Mouse (Mus musculus) frontal cortex, postnatal 36 days (tissue): ENCODE results near the gene Gm20538.
A peak's percentile ranks its signal among the peaks of the same experiment; 100 is the strongest.

ENCODE experiments used
- DNase-seq, 2 experiments: peaks; one replicate each; pipeline ENCODE4 v3.0.0; 2022; ENCODE audit warnings: low spot score in 2 of 2

Gm20538 gene

GRCm38 (mm10) chr19:44535376-44535775, 17.3 kb downstream of the Gm20538 start:
- no peak for DNase-seq

GRCm38 (mm10) chr19:44530018-44530417, 22.6 kb downstream of the Gm20538 start:
- no peak for DNase-seq

GRCm38 (mm10) chr19:44525551-44526205, 27.0 kb downstream of the Gm20538 start:
- DNase-seq, result no peak

- DNase-seq, result no peak
Observed at GRCm38 (mm10) chr19:44519152-44519551, 33.5 kb downstream of the Gm20538 start.

GRCm38 (mm10) chr19:44517996-44518768, 34.4 kb downstream of the Gm20538 start:
- no peak for DNase-seq

- no peak for DNase-seq
Observed at GRCm38 (mm10) chr19:44515769-44516168, 36.9 kb downstream of the Gm20538 start.

- no peak for DNase-seq
Observed at GRCm38 (mm10) chr19:44514521-44515451, 37.8 kb downstream of the Gm20538 start.

GRCm38 (mm10) chr19:44513921-44514482, 38.6 kb downstream of the Gm20538 start:
- no peak for DNase-seq

- no peak for DNase-seq
Observed at GRCm38 (mm10) chr19:44513054-44513833, 39.4 kb downstream of the Gm20538 start.

- DNase-seq, result no peak
Observed at GRCm38 (mm10) chr19:44512601-44513000, 40.0 kb downstream of the Gm20538 start.

- peak; percentile 7 to 10 for DNase-seq
Observed at GRCm38 (mm10) chr19:44511451-44512231, 41.0 kb downstream of the Gm20538 start.

- DNase-seq, result no peak
Observed at GRCm38 (mm10) chr19:44510534-44511175, 42.0 kb downstream of the Gm20538 start.

GRCm38 (mm10) chr19:44502741-44503140, 49.9 kb downstream of the Gm20538 start:
- DNase-seq, result no peak

- no peak for DNase-seq
Observed at GRCm38 (mm10) chr19:44501925-44502324, 50.7 kb downstream of the Gm20538 start.

- no peak for DNase-seq
Observed at GRCm38 (mm10) chr19:44500240-44500639, 52.4 kb downstream of the Gm20538 start.

GRCm38 (mm10) chr19:44498936-44499335, 53.7 kb downstream of the Gm20538 start:
- no peak for DNase-seq

GRCm38 (mm10) chr19:44496941-44497340, 55.7 kb downstream of the Gm20538 start:
- DNase-seq, result no peak

GRCm38 (mm10) chr19:44496511-44496910, 56.1 kb downstream of the Gm20538 start:
- no peak for DNase-seq
